Mouse (Mus musculus): Measurements from ENCODE around the gene Rbbp5.
"Not testable (repeated sequence)": the region's sequence is repeated elsewhere in the genome, so short reads cannot be mapped to it uniquely, and the experiment has no call there.

Gene Rbbp5

DNA sequence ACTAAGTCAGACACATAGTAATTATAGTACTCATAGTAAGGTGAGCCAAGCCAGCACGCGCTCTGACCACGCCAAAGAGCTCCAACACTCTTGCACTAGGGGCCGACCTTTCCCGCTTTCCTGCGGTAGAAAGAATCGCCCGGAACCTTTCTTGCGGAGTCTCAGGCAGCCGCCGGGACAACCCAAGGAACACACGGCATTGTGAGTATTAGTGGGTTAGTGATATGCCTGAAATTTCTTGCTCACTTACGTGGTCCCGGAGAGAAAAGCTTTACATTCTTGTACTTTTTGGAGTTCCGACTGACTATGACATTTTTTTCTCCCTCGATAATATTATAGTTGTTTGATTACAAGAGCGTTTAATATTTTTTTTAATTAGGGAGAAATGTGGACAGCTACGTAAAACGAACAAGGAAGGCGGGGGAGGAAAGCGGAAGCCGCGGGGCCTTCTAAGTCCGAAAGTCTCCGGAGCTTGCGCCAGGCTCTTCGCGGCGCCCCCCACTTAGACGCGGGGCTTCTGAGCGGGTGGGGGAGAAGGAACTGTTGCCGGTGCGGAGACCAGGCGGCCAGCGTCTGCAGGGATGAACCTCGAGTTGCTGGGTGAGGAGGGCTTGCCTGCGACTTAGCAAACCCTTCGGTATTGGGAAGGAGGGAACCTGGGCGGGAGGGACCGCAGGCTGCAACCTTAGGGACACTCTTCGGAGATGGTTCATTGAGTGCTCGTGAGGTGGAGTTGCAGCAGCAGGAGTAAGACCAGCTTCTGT is at the start of gene Rbbp5:
Gene Rbbp5 (plus strand): TSS at position 438 of the 764 bp plus-strand sequence.
- peak; percentile 76 to 78 for DNase-seq (ENCODE audit: low spot score in 2 of 2)

DNA sequence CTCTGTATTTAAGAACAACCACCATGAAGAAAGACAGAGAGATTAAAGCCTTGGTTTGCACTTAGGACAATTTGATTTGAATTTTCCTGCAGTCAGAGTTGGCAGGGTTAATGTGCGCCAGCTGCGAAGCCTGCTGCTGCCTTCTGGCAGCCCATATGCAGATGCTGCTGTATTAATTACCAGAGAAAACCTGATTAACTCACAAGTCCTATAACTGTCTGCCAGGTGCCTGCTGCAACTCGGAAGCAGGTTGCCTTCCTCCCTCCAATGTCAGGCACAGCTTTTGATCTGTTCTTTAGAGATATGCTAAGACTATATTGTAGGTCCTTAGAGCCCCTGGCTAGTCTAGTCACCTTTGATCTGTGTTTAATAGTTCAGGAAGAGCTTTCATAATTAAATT is 46.3 kb upstream of the Rbbp5 start:
- DNase-seq (ENCODE audit: low spot score in 2 of 2) = no peak

DNA sequence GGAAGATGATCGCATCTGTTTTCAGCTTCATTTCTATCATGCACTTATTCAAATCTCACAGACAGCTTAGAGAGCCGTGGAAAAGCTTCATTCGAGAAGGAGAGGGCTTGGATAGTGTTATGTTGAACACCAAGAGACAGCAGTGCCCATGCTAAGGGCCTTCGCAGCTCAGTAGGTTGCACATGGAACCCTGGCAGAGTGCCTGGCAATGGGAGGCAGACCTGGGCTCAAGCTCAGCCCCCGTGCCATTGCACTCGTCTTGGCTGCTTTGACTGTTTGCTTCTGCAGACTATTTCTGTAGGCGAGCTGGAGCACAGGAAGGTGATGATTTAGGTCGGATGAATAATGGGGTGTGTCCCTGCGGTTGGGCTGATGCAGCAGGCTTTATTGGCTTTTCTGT is 45.4 kb upstream of the Rbbp5 start:
- peak in 1 of 2 experiments; percentile 23 for DNase-seq (ENCODE audit: low spot score in 2 of 2)

DNA sequence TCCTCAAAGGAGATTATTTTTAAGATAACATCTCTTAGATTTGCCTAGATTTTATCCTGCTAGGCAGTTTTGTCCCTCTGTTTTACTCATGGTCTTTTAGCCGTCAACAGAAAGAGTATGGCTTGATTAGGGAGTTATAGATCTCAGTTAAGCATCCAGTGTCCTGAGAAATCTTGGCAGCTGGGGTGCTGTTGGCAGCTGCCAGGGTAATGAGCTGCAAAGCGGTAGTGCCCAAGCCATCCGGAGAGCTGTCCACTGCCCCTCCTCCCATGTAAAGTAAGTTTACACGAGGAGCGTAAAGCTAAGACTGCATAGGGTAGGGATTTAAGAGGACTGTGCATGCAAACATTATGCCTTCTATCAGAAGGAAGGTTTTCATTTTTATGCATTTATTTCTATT is 43.8 kb upstream of the Rbbp5 start:
- DNase-seq (ENCODE audit: low spot score in 2 of 2) = no peak

DNA sequence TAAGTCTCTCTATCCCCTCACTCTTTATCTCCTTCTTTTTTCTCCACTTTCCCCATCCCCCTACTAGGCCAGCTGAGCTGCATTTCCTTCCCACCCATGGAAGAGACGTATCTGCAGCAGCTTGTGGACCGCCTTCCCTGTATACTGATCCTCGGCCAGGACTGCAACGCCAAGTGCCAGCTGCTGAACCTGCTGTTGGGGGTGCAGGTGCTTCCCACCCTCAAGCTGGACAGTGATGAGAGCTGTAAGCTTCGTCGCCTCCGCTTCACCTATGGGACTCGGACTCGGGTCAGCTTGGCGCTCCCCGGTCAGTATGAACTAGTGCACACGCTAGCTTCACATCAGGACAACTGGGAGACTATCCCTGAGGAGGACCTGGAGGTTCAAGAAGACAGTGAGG is 43.1 kb upstream of the Rbbp5 start:
- no peak for DNase-seq (ENCODE audit: low spot score in 2 of 2)

DNA sequence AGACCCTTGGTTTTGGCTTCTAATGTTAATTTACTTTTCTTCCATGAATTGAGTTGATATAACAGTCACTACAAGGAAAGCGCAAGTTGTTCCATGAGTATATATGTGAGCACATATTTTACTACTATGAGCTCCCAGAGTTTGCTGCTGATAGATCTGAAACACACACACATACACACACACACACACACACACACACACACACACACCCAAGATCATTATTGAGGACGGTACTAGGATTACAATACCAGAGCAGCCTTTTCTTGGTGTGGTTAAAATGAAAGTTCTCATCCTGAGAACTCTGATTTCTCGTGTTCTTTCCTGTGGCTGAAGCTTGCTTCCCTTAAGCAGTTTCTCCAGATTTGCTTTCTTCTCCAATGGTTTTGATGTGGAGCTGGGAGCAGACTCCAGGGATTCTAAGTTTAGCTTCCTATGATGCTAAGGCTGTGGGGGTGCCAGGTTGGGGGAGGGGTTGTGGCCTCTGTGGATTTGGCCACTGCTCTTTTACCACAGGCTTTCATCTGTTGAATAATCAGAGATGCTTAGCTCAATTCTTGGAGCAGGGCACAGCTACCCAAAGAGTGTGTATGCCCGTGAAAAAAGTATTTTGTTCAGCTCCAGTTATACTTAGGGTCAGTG is 40.7 kb upstream of the Rbbp5 start:
- DNase-seq (ENCODE audit: low spot score in 2 of 2) = no peak

DNA sequence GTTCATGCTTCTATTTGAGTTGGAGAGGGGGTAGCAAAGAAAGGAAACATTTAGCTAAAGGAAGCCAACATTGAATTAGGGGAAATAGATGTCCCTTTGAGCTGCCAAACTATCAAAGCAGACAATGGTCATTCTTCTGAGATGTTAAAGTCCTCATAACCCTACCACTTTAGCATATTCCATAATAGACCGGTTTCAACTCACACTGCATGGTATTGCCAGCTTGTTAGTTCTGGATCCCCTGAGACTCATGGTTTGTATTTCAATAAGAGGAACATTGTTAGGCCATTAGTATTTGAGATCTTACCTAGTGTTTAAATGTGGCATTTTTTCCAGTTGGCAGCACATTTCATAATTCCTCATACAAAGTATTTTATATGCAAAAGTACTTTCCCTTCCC is 40.2 kb upstream of the Rbbp5 start:
- no peak for DNase-seq (ENCODE audit: low spot score in 2 of 2)

DNA sequence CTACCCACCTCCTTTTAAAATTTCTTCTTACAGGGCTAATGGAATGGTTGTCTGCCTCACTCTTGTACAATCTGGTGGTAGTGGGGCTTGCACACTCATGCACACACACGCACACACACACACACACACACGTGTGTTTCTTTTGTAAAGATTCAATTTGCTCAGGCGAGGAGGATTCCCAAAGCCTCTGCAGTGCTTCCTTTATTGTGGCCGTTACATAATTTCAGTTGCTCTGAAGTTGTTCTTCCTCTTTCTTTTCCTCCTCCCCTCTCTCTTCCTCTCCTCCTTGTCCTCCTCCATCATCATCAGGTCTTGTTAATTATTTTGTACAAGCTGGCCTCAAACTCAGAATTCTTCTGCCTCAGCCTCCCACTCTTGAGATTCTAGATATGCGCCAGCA is 39.8 kb upstream of the Rbbp5 start:
- DNase-seq (ENCODE audit: low spot score in 2 of 2) = no peak

DNA sequence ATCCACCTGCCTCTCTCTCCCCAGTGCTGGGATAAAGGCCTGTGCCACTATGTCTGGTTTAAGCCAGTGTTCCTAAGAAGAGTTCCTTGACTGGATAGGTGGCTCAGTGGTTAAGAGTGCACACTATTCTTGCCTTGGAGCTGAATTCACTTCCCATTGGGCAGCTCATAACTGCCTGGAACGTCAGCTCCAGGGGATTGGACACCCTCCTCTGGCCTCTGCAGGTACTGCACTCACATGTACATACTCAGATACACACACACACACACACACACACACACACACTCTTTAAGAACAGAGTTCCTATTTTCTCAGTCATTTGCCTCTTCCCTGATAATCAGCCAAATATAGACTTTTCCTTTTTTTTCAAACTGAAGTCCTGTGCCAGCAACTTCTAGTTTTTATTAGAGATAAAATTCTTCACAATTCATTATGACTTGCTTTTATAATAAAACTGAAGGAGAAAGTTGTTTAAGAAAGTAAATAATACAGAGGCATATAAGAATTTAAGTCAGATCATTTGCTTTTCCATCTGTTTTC is 36.2 kb upstream of the Rbbp5 start:
- no peak for DNase-seq (ENCODE audit: low spot score in 2 of 2)

DNA sequence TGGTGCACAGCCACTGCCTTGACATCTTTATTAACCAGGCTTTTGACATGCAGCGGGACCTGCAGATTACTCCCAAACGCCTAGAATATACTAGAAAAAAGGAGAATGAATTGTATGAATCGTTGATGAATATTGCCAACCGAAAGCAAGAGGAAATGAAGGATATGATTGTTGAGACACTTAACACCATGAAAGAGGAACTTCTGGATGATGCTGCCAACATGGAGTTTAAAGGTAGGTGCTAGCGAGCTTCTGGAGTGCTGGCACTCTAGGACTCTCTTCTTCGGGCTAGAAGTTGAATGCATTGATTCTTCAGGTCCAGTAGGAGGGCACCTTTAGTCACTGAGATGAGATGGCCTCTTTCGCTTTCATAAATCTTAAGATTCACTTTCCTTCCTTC is 27.4 kb upstream of the Rbbp5 start:
- no peak for DNase-seq (ENCODE audit: low spot score in 2 of 2)

DNA sequence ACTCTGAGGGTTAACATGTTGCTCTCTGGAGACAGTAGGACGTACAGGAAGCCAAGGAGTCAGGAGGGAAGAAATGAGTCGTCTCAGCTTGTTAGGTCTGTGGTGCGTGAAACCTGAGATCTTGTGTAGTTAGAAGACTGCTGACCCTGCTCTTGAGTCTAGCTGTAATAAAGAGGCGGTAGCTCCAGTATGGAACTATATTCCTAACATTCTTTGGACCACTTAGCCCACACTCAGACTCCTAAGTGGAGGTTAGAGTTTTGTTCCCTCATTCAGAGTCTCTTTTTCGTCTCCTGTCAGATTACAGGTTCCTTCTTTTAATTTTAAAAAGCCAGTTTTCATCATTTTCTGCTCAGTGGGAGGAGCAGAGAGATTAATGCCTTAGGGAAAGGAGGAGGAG is 12.5 kb upstream of the Rbbp5 start:
- DNase-seq (ENCODE audit: low spot score in 2 of 2) = no peak

DNA sequence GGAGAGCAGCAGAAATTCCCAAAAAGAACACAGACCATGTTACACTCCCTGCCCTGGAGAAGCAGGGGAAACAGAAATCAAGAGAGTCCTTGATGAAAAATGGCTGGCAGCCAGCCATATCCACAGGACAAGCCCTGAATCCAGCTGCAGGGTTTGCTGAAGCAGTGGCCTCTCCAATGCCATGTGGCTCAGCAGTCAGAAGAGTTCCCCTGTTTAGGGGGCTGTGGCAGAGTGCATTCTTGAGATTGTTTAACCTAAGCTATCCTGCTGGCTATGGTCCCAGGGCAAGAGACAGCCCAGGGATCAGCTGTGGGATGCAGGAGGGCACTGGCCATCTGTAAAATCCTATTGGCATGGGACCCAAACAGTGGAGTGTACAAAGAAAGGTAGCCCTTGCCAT is 8.2 kb upstream of the Rbbp5 start:
- DNase-seq (ENCODE audit: low spot score in 2 of 2) = no peak

DNA sequence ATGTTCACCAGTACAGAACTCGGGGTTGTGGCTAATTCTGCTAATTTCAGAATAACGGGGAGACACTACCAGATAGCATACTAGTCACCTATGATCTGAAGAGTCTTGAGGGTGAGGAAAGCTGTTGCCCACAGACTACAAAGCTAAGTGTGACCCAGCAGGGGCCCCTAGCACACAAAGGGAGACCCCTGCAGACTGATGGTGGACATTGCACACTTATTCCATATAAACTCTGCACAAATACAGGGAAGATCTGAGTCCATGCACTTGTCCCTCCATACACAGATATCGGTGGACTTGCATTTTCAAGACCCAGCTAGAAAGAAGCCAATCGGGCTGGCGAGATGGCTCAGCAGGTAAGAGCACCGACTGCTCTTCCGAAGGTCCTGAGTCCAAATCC is 7.6 kb upstream of the Rbbp5 start:
- DNase-seq (ENCODE audit: low spot score in 2 of 2) = no peak

DNA sequence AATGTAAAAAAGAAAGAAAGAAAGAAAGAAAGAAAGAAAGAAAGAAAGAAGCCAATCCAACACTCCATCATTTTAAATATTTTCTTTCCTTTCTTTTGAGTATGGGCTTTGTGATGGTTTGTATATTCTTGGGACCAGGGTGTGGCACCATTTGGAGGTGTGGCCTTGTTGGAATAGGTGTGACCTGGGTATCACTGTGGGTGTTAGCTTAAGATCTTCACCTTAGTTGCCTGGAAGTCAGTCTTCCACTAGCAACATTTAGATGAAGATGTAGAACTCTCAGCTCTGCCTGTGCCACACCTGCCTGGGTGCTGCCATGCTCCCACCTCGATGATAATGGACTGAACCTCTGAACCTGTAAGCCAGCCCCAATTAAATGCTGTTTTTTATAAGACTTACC is 7.1 kb upstream of the Rbbp5 start:
- not testable (repeated sequence) for DNase-seq (ENCODE audit: low spot score in 2 of 2)

DNA sequence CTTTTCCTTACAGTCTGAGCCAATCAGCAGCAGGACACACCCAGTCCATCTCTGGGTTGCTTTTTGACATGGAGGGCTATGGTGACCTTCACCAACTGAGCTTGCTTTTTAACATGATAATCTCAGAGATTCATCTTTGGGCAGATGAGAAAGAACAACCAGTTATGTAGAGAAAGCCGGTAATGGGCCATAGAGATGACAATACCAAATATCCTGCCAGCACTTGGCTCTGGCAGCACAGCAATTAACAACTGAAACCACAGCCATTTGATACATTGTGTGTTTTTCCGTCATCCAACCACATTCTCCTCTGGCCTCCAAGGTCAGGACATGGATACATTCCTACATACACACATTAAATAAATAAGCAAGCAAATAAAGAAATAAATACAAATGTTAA is 6.1 kb upstream of the Rbbp5 start:
- DNase-seq (ENCODE audit: low spot score in 2 of 2) = no peak

DNA sequence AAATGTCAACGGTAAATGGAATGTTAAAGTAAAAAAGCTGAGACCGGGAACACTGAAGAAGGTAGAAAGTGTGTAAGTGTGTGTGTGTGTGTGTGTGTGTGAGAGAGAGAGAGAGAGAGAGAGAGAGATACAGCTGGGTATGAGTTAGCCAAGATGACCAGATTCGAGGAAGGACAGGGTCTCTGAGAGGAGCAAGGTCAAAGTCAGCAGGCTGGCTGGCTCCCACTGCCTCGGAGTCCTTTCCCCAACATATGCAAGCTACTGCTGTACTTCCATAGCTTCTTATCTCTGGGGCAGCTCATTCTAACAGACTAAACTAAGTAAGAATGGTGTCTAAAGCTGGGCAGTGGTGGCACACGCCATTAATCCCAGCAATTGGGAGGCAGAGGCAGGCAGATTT is 5.7 kb upstream of the Rbbp5 start:
- DNase-seq (ENCODE audit: low spot score in 2 of 2) = no peak

DNA sequence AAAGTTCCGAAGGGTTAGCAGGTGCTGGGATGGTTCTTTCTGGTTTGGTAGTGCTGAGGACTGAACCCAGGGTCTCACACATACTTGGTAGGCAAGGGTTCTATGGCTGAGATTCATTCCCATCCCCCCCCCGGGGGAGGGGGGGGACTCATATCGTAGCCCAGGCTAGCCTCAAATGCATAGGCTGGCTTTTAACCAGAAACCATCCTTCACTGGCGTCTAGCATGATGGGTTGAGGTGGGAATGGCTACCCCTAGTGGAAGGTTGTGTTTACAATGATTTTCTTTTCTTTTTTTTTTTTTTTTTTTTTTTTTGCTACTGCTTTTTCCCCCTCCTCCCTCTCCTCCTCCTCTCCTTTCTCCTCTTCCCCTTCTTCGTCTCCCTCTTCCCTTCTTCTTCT is 4.6 kb upstream of the Rbbp5 start:
- no peak for DNase-seq (ENCODE audit: low spot score in 2 of 2)

DNA sequence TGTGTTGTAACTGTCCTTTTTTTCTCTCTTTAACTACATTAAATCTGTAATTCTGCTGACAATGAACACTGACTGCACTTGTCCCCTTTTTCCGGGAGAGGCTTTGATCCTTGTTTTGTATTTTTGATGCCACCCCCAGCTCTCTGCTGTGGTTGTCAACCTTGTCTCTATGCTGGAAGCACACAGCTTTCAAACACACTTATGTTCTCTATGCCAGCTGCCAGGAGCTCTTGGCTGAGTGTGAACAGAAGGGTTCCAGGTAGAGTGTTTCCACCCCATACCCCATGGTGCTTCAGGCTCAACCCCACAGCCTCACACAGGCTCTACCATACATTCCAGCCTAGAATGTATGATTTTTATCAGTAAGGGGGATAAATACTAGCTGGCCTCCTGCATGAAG is 2.7 kb upstream of the Rbbp5 start:
- DNase-seq (ENCODE audit: low spot score in 2 of 2) = no peak

DNA sequence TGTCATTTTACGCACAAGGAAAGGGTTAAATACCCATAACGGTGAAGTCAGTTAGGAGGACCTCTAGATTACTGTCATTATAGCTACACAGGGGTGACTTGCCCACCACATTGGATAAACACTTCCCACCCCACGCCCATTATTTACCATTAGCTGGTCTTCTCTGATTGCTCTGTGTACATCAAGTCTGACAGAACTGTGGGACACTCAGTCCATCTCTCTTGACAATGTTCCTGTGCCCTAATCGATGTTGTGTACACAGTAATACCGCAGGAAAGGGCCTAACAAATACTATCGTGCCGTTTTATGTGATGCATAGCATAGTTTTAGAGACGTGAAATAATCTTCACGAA is 614 bp upstream of the Rbbp5 start:
- no peak for DNase-seq (ENCODE audit: low spot score in 2 of 2)

DNA sequence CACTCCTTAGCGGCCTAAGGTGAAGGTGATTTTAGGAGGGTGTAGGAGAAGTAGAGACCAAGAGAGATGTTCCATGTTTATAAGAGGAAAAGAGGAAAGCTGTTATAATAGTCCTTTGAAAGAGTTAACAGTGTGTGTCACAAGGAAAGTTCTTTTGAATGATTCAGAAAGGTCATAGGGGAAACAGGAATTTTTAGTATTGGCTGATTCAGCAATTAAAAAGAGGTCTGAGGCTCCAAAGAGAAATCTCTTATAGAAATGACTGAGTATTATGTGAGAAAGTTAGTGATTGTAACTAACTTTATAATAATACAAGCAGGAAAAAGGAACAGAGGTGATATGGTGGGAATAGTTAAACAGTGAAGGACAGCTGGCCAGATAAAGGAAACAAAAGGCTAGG is 2.3 kb downstream of the Rbbp5 start:
- DNase-seq (ENCODE audit: low spot score in 2 of 2) = no peak

DNA sequence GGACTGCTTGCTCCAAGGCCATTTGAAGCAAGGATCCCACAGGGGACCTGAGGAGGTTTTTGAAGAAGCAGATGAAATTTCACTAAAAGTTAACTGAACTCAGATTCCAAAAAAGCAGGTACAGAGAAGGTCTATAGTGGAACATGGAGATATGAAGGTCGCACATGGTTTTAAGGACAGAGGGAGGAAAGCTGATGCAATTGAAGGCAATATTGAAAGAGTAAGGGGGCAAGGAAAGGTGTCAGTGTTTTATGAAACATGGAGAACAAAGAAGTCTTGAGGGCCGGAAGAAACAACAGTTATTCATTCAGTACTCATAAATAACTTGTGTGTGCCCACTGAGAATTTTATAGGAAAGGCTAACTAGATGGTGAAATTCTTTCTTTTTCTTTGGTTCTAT is 4.5 kb downstream of the Rbbp5 start:
- no peak for DNase-seq (ENCODE audit: low spot score in 2 of 2)

DNA sequence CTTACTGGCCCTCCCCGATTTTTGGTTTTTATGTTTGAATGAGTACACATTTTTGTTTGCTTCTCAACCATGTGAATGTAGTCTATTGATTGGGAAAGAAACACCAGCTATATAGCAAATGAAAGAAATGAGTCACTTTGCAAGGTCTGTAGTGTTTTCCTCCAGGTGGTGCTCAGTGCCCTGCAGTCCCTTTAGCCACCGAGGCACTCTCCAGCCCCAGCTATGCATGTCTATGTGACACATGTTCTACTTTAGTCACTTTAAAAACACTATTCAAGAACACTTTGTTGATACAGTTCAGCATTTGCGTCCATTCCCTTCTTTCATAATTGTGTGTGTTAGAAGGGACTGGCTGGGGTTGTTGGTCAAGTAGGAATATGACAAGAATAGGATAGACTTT is 6.1 kb downstream of the Rbbp5 start:
- DNase-seq (ENCODE audit: low spot score in 2 of 2) = no peak

DNA sequence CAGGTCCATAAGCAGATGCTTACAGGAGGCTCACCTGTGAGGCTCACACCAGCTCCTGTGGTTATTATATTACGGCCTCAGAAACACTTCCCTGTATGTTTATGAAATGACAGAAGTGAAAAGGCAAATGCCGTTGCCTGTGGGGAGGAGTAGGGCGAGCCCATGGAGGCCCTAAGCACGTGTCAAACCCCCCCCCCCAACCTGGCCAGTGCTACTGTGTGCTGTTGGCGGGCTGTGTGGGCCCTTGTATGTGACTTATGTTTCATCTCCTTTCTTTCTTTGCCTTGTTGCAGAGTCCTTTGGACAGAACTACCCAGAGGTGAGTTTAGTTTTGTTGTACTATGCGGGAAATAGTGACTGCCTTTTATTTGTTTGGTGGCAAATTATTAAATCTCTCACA is 6.6 kb downstream of the Rbbp5 start:
- DNase-seq (ENCODE audit: low spot score in 2 of 2) = no peak

DNA sequence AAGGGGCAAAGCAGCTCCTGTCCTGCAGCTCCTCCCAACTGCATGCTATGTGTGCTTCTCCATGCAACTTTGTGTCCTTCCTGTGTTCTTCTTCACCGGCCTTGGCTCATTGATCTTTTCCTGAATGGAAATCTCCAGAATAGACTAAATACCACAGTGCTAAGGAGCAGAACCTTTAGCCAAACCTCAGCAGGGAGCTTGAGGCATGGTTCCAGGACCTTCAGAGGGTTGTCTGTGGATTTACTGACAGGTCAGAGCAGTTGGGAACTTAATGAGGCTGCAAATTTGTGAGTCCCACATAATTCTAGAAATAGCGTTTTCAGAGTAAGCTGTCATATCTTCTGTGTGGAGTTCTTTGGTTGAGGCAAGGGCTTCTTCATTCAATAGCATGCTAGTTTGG is 23.4 kb downstream of the Rbbp5 start:
- no peak for DNase-seq (ENCODE audit: low spot score in 2 of 2)

Data from frontal cortex, postnatal 14 days (tissue).